Mouse (Mus musculus): ENCODE data around the gene Sec16a. TPM values are rescaled to one million over a fixed set of nuclear protein-coding genes. Genes with fewer than 3 reads are reported as not detected.

Gene Sec16a
- polyA plus RNA-seq, 1 experiment from 2014 or later, result 37.7 TPM

DNA sequence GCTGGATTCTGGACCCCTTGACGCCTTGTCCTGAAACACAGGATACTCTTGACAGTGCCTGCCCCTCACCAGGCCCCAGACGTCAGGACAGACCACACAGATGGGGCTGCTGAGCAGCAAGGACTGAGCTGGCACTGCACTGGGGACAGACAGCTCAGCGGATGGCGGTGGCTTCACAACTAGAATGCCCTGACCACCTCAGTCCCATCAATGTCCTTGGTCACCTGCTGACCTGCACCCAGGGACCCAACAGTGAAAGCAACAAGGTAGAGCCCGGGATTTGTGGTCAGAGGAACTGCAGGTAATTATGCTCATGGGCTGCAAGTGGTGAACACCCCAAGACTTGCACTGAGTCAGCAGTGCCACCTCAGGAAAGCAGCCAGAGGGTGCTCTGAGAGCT lies 82.0 kb downstream of the Sec16a start:
- Histone ChIP-seq H3K27ac (ENCODE audit: low read length) (no peak overlapping the region), H3K9me3 (ENCODE audit: control insufficient read depth, low read depth, low read length) (no peaks in the 10 kb centered on the region), H3K36me3 (ENCODE audit: control insufficient read depth, insufficient read depth, low read length) (peaks cover 42% of the 10 kb centered on the region), H3K27me3 (ENCODE audit: control insufficient read depth, insufficient read depth, low read length) (no peaks in the 10 kb centered on the region), H3K9ac (replicated peaks; ENCODE audit: low read depth, low read length) (no peak overlapping the region), H3K4me1 (ENCODE audit: control insufficient read depth, insufficient read depth, low read length) (peaks cover 3% of the 10 kb centered on the region; the same call in 1 of the 2 replicates), H3K4me2 (replicated peaks; ENCODE audit: low read depth, low read length) (no peak overlapping the region), H3K4me3 (ENCODE audit: low read depth, low read length) (no peak overlapping the region)
- no peak for ATAC-seq (ENCODE audit: insufficient number of reproducible peaks, insufficient read depth, low FRiP score, low read depth)
- 87% methylated on average over 5 of the region's 5 CpGs for WGBS

- Histone ChIP-seq H3K4me1 (ENCODE audit: control insufficient read depth, insufficient read depth, low read length) (peaks cover 3% of the 10 kb centered on the region; the same call in 1 of the 2 replicates), H3K27me3 (ENCODE audit: control insufficient read depth, insufficient read depth, low read length) (no peaks in the 10 kb centered on the region), H3K36me3 (ENCODE audit: control insufficient read depth, insufficient read depth, low read length) (peaks cover 21% of the 10 kb centered on the region), H3K27ac (ENCODE audit: low read length) (no peak within 1 kb of the TSS), H3K4me2 (replicated peaks; ENCODE audit: low read depth, low read length) (no peak within 1 kb of the TSS), H3K4me3 (ENCODE audit: low read depth, low read length) (no peak within 1 kb of the TSS), H3K9me3 (ENCODE audit: control insufficient read depth, low read depth, low read length) (no peaks in the 10 kb centered on the region), H3K9ac (replicated peaks; ENCODE audit: low read depth, low read length) (no peak within 1 kb of the TSS)
- no peak for ATAC-seq (ENCODE audit: insufficient number of reproducible peaks, insufficient read depth, low FRiP score, low read depth)
- 38% methylated on average over 3 of the region's 3 CpGs for WGBS
Observed at GRCm38 (mm10) chr2:26360772-26361171, 84.2 kb downstream of the Sec16a start, which contains the start of gene Card9. TSS of gene Card9 (minus strand) at chr2:26360918.

GRCm38 (mm10) chr2:26359983-26360382 lies 85.0 kb downstream of the Sec16a start:
- no peaks in the 10 kb centered on the region for H3K27me3 ChIP-seq (ENCODE audit: control insufficient read depth, insufficient read depth, low read length)
- no peak overlapping the region for H3K27ac ChIP-seq (ENCODE audit: low read length)
- H3K9me3 ChIP-seq (ENCODE audit: control insufficient read depth, low read depth, low read length), result no peaks in the 10 kb centered on the region
- peaks cover 2% of the 10 kb centered on the region; the same call in 1 of the 2 replicates for H3K4me1 ChIP-seq (ENCODE audit: control insufficient read depth, insufficient read depth, low read length)
- no peak overlapping the region for H3K9ac ChIP-seq (replicated peaks; ENCODE audit: low read depth, low read length)
- no peak overlapping the region for H3K4me2 ChIP-seq (replicated peaks; ENCODE audit: low read depth, low read length)
- H3K36me3 ChIP-seq (ENCODE audit: control insufficient read depth, insufficient read depth, low read length), result peaks cover 14% of the 10 kb centered on the region
- no peak overlapping the region for H3K4me3 ChIP-seq (ENCODE audit: low read depth, low read length)
- ATAC-seq (ENCODE audit: insufficient number of reproducible peaks, insufficient read depth, low FRiP score, low read depth), result no peak
- WGBS, result 79% methylated on average over 6 of the region's 6 CpGs

Small RNA genes within 50 kb of the gene (microRNA-seq; reads per million reads assigned to microRNA genes)
- gene Mir6996, result not detected

Other genes starting within 250 kb of the Sec16a start
- gene Lhx3, start 236.9 kb downstream of the Sec16a start, polyA plus RNA-seq (2014; fragmentation: Nextera tagmentation; extraction: Ambion mirVana), result not detected in 2 replicates
- gene Qsox2, start 207.7 kb downstream of the Sec16a start, polyA plus RNA-seq (2014; fragmentation: Nextera tagmentation; extraction: Ambion mirVana), result 17.5 and 18.8 TPM in 2 replicates
- gene Ccdc187, start 150.7 kb downstream of the Sec16a start, polyA plus RNA-seq (2014; fragmentation: Nextera tagmentation; extraction: Ambion mirVana), result 0.58 and 1.1 TPM in 2 replicates
- gene Gpsm1, start 129.7 kb downstream of the Sec16a start, polyA plus RNA-seq (2014; fragmentation: Nextera tagmentation; extraction: Ambion mirVana), result 24.0 and 24.1 TPM in 2 replicates
- gene Dnlz, start 93.1 kb downstream of the Sec16a start, polyA plus RNA-seq (2014; fragmentation: Nextera tagmentation; extraction: Ambion mirVana), result 25.6 and 27.6 TPM in 2 replicates
- gene Card9, start 84.3 kb downstream of the Sec16a start, polyA plus RNA-seq (2014; fragmentation: Nextera tagmentation; extraction: Ambion mirVana), result 0.51 and 0.88 TPM in 2 replicates
- gene Snapc4, start 64.6 kb downstream of the Sec16a start, polyA plus RNA-seq (2014; fragmentation: Nextera tagmentation; extraction: Ambion mirVana), result 29.4 and 32.2 TPM in 2 replicates
- 102 and 117 TPM in 2 replicates for gene Entr1, start 55.9 kb downstream of the Sec16a start, polyA plus RNA-seq (2014; fragmentation: Nextera tagmentation; extraction: Ambion mirVana)
- gene Pmpca, start 55.9 kb downstream of the Sec16a start, polyA plus RNA-seq (2014; fragmentation: Nextera tagmentation; extraction: Ambion mirVana), result 83.2 and 86.5 TPM in 2 replicates
- 20.0 and 24.0 TPM in 2 replicates for gene Inpp5e, start 36.0 kb downstream of the Sec16a start, polyA plus RNA-seq (2014; fragmentation: Nextera tagmentation; extraction: Ambion mirVana)
- gene Notch1, start 71.4 kb upstream of the Sec16a start, polyA plus RNA-seq (2014; fragmentation: Nextera tagmentation; extraction: Ambion mirVana), result 29.5 and 31.7 TPM in 2 replicates
- gene Egfl7, start 134.8 kb upstream of the Sec16a start, polyA plus RNA-seq (2014; fragmentation: Nextera tagmentation; extraction: Ambion mirVana), result 113 and 120 TPM in 2 replicates
- gene Gm20532, start 141.4 kb upstream of the Sec16a start, polyA plus RNA-seq (2014; fragmentation: Nextera tagmentation; extraction: Ambion mirVana), result not detected in 2 replicates
- gene Agpat2, start 159.2 kb upstream of the Sec16a start, polyA plus RNA-seq (2014; fragmentation: Nextera tagmentation; extraction: Ambion mirVana), result 43.7 and 44.8 TPM in 2 replicates
- gene Fam69b, start 183.2 kb upstream of the Sec16a start, polyA plus RNA-seq (2014; fragmentation: Nextera tagmentation; extraction: Ambion mirVana), result 37.7 and 38.5 TPM in 2 replicates
- not detected in 2 replicates for gene Lcn4, start 226.1 kb upstream of the Sec16a start, polyA plus RNA-seq (2014; fragmentation: Nextera tagmentation; extraction: Ambion mirVana)

Measured in stomach, embryonic 14.5 days (tissue).